Mouse (Mus musculus): ENCODE results near the gene Marveld2. TPM values are rescaled to one million over a fixed set of nuclear protein-coding genes. Genes with fewer than 3 reads are reported as not detected.

Gene Marveld2
- 0.17 TPM for polyA plus RNA-seq (2014; fragmentation: Illumina TruSeq; extraction: RNeasy Lipid Tissue Mini Kit (QIAGEN cat#74804); ENCODE audit: low read depth, low replicate concordance)

DNA sequence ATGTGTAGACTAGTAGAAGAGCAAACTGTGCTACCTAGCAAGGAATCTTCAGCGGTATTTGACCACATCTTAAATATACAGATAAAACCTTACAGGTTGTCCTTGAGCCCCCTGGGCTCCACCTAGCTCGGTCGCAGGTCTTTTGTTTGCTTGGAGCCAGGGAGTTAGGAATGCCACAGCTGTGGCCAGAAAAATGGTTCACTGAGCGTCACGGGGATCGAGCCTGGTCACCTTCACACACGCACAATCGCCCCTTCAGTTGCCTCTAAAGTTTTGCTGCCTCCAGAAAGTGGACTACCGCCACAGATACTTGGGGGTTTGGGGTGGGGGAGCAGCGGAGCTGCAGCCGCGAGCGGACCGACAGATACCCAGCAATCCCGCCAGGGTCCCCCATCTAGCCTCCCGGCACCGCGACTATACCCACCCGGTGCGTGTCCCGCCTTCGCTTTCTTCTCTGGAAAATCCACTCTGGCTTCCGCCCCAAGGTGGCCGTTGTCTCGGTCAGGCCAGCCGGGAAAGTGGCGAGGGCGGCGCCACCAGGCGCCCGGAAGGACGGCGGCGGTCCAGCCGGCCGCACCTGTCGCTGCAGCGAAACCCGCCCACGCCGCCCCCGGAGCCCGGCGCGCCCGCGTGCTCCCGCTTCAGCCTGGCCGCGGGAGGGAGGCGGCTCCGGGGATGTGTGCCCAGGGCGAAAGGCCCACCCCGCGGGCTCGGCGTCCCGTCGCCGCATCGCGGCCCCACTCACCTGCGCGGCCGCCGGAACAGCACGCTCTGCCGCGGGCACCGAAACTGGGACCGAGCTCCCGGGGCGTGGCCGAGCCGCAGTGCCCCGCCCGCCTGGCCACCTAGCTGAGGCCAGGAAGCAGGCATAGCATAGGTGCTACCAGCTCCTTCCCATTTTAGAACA lies at the start of gene Marveld2:
Marveld2 (minus strand) TSS at position 791 of the 907 bp plus-strand sequence.

GRCm38 (mm10) chr13:100651439-100652186 lies 34.8 kb upstream of the Marveld2 start, which contains the start of gene Taf9:
Gene Taf9, plus strand, starts transcription at chr13:100651579.

DNA sequence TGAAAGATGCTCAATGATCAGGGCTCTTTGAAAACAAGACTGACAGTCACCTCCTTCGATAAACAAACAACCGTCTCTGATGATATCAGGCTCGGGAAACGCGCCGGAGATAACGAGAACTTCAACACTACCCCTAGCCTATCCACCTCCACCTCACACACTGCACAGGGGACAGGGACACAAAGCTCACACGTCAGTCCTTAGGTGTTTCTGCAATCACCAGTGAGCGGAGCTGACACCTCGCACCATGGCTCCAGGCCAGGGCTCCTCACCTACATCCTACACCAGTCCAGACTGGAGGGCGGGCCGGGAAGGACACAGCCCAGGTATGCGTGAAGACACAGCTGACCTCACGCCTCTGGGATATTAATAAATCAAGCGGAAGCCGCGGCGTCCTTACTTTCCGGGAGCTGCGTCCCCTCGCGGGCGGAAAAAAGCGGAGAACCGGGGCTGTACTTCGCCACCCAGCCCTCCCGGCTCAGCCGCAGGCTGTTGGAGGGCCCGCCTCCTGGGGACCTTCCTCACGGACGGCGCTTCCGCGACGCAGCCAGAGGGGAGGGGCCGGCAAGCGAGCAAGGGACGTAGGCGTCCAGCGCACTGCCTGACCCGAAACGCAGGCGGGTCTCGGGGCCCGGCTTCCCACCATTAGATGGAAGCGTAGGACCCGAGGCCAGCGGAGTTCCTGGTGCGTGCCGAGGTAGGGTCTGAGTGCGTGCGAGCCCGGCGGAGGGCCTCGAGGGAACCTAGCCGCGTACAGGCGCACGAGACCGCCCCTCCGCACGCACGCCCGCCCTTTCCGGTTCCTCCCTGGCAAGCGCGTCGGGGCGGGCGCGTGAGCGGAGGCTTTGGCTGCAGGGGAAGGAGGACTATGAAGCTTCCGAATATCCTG lies 34.0 kb upstream of the Marveld2 start, which contains the start of the genes Ak6 and Rad17:
Ak6 (plus strand) TSS at position 430 of the 889 bp plus-strand sequence.
Rad17 (minus strand) TSS at position 502 of the 889 bp plus-strand sequence.

DNA sequence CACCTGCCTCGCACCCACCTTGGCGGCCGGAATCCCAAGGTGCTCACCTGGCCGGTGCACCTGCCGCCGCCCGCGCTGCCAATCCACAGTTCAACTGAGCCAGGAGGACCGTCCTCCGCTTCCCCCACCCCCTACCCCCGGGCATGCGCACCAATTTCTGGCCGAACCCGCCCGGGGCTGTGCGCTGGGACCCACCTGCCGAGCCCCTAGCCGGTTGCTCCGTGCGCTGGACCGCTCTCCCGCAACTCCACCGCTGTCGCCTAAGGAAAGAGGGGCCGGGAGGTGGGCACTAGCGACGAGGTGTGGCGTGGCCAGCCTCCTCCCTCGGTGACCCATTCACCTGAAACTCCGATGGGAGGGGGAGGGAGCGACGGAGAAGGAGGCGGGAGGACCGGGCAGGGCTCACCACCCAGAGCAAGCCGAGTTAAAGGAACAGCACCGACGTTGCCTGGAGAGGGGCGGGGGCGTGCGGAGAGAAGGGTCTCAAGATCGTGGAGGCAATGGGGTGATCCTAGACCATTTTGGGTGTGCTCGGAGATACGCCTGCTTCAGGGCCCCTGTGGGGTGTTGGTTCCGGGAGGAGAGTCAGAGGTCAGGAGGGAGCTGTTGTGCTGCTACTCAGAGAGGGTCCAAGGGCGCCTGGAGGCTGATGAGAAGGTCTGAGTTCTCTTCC lies 64.3 kb downstream of the Marveld2 start, which contains the start of gene Ocln:
Ocln (minus strand) TSS at position 350 of the 673 bp plus-strand sequence.

Other genes starting within 250 kb of the Marveld2 start
- not detected for gene Naip1, start 164.1 kb downstream of the Marveld2 start, polyA plus RNA-seq (2014; fragmentation: Illumina TruSeq; extraction: RNeasy Lipid Tissue Mini Kit (QIAGEN cat#74804); ENCODE audit: low read depth, low replicate concordance)
- gene Gtf2h2, start 124.4 kb downstream of the Marveld2 start, polyA plus RNA-seq (2014; fragmentation: Illumina TruSeq; extraction: RNeasy Lipid Tissue Mini Kit (QIAGEN cat#74804); ENCODE audit: low read depth, low replicate concordance): 65.0 TPM
- 9.4 TPM for gene Ocln, start 64.3 kb downstream of the Marveld2 start, polyA plus RNA-seq (2014; fragmentation: Illumina TruSeq; extraction: RNeasy Lipid Tissue Mini Kit (QIAGEN cat#74804); ENCODE audit: low read depth, low replicate concordance)
- 209 TPM for gene Ak6, start 34.0 kb upstream of the Marveld2 start, polyA plus RNA-seq (2014; fragmentation: Illumina TruSeq; extraction: RNeasy Lipid Tissue Mini Kit (QIAGEN cat#74804); ENCODE audit: low read depth, low replicate concordance)
- gene Rad17, start 34.1 kb upstream of the Marveld2 start, polyA plus RNA-seq (2014; fragmentation: Illumina TruSeq; extraction: RNeasy Lipid Tissue Mini Kit (QIAGEN cat#74804); ENCODE audit: low read depth, low replicate concordance): 72.3 TPM
- 4.7 TPM for gene Taf9, start 34.6 kb upstream of the Marveld2 start, polyA plus RNA-seq (2014; fragmentation: Illumina TruSeq; extraction: RNeasy Lipid Tissue Mini Kit (QIAGEN cat#74804); ENCODE audit: low read depth, low replicate concordance)
- gene Ccdc125, start 52.7 kb upstream of the Marveld2 start, polyA plus RNA-seq (2014; fragmentation: Illumina TruSeq; extraction: RNeasy Lipid Tissue Mini Kit (QIAGEN cat#74804); ENCODE audit: low read depth, low replicate concordance): 1.6 TPM
- 55.3 TPM for gene Cdk7, start 114.0 kb upstream of the Marveld2 start, polyA plus RNA-seq (2014; fragmentation: Illumina TruSeq; extraction: RNeasy Lipid Tissue Mini Kit (QIAGEN cat#74804); ENCODE audit: low read depth, low replicate concordance)
- 145 TPM for gene Mrps36, start 127.7 kb upstream of the Marveld2 start, polyA plus RNA-seq (2014; fragmentation: Illumina TruSeq; extraction: RNeasy Lipid Tissue Mini Kit (QIAGEN cat#74804); ENCODE audit: low read depth, low replicate concordance)
- 3.3 TPM for gene Cenph, start 158.9 kb upstream of the Marveld2 start, polyA plus RNA-seq (2014; fragmentation: Illumina TruSeq; extraction: RNeasy Lipid Tissue Mini Kit (QIAGEN cat#74804); ENCODE audit: low read depth, low replicate concordance)
- gene Ccnb1, start 169.6 kb upstream of the Marveld2 start, polyA plus RNA-seq (2014; fragmentation: Illumina TruSeq; extraction: RNeasy Lipid Tissue Mini Kit (QIAGEN cat#74804); ENCODE audit: low read depth, low replicate concordance): 8.5 TPM
- gene Slc30a5, start 216.5 kb upstream of the Marveld2 start, polyA plus RNA-seq (2014; fragmentation: Illumina TruSeq; extraction: RNeasy Lipid Tissue Mini Kit (QIAGEN cat#74804); ENCODE audit: low read depth, low replicate concordance): 157 TPM